Mouse (Mus musculus) heart, embryonic 16.5 days (tissue): ENCODE measurements around the gene Gm5129. TPM values are rescaled to one million over a fixed set of nuclear protein-coding genes. Genes with fewer than 3 reads are reported as not detected.

Experiments
- ATAC-seq: fragments of 200-750 bp; cut with Nextera tagmentation; replicated peaks from 2 replicates; pipeline ENCODE4 v1.8.0; 2017; ENCODE audit warnings: moderate number of reproducible peaks; ENCODE audit not compliant: insufficient read depth, low FRiP score; ENCODE audit errors: extremely low read depth
- H3K27ac ChIP-seq: fragments of 300-500 bp; sonication (generic); 2 replicates; pipeline ENCODE4 v1.5.1; 2014; ENCODE audit warnings: mild to moderate bottlenecking, low read length, control low read depth, moderate library complexity
- H3K27me3 ChIP-seq: fragments of 300-500 bp; sonication (generic); 2 replicates; pipeline ENCODE4 v1.6.1; 2014; ENCODE audit warnings: low read length, mixed read lengths; ENCODE audit not compliant: control insufficient read depth, insufficient read depth
- H3K36me3 ChIP-seq: fragments of 300-500 bp; sonication (generic); 2 replicates; pipeline ENCODE4 v1.6.1; 2014; ENCODE audit not compliant: control insufficient read depth, insufficient read depth
- H3K4me1 ChIP-seq: fragments of 300-500 bp; sonication (generic); 2 replicates; pipeline ENCODE4 v1.6.1; 2014; ENCODE audit warnings: low read length, mixed read lengths; ENCODE audit not compliant: control insufficient read depth, insufficient read depth
- H3K4me2 ChIP-seq: fragments of 300-500 bp; sonication (generic); 2 replicates; pipeline ENCODE4 v1.6.1; 2014; ENCODE audit warnings: low read depth, mild to moderate bottlenecking, control low read depth, low read length
- H3K4me3 ChIP-seq: fragments of 300-500 bp; sonication (generic); 2 replicates; pipeline ENCODE4 v1.5.1; 2014; ENCODE audit warnings: mild to moderate bottlenecking, control low read depth, low read length
- H3K9ac ChIP-seq: fragments of 300-500 bp; sonication (generic); 2 replicates; pipeline ENCODE4 v1.6.1; 2014; ENCODE audit warnings: low read length, control low read depth
- H3K9me3 ChIP-seq: fragments of 300-500 bp; sonication (generic); replicated peaks from 2 replicates; pipeline ENCODE4 v1.6.1; 2016; ENCODE audit warnings: low read length; ENCODE audit not compliant: control insufficient read depth
- WGBS: fragments of 180-500 bp; shearing (Covaris S2); extraction: QIAGEN DNeasy Blood & Tissue Kit; methylation state at CpG from one replicate; pipeline ENCODE4 v1.1.7; 2014; 5-methylcytosine and 5-hydroxymethylcytosine counted together
- polyA plus RNA-seq: library from polyadenylated mRNA; unstranded; fragments of >200 nt; fragmentation: Nextera tagmentation; extraction: Ambion mirVana; gene quantifications from 2 replicates; pipeline ENCODE4 v1.2.1, GENCODE M21; 2015

The Gm5129 gene
- polyA plus RNA-seq, 1 experiment from 2014 or later, result not detected

GRCm38 (mm10) chr5:29707241-29707640 is 28.5 kb downstream of the Gm5129 start:
- ATAC-seq, result no peak
- Histone ChIP-seq H3K27ac (no peak overlapping the region), H3K4me2 (no peak overlapping the region), H3K36me3 (no peaks in the 10 kb centered on the region), H3K27me3 (no peaks in the 10 kb centered on the region), H3K9me3 (no peaks in the 10 kb centered on the region), H3K4me1 (no peaks in the 10 kb centered on the region), H3K4me3 (no peak overlapping the region), H3K9ac (no peak overlapping the region)
- WGBS, result 77% methylated on average over 4 of the region's 4 CpGs

GRCm38 (mm10) chr5:29699520-29700202 is 36.1 kb downstream of the Gm5129 start:
- H3K36me3 ChIP-seq, result no peaks in the 10 kb centered on the region
- 73% methylated on average over 2 of the region's 2 CpGs for WGBS
- H3K27ac ChIP-seq, result no peak overlapping the region
- H3K27me3 ChIP-seq, result no peaks in the 10 kb centered on the region
- H3K9me3 ChIP-seq, result no peaks in the 10 kb centered on the region
- no peaks in the 10 kb centered on the region for H3K4me1 ChIP-seq
- H3K4me2 ChIP-seq, result no peak overlapping the region
- no peak overlapping the region for H3K4me3 ChIP-seq
- no peak overlapping the region for H3K9ac ChIP-seq
- no peak for ATAC-seq

GRCm38 (mm10) chr5:29698493-29698892 is 37.2 kb downstream of the Gm5129 start:
- WGBS, result 75% methylated on average over 4 of the region's 4 CpGs
- no peaks in the 10 kb centered on the region for H3K27me3 ChIP-seq
- no peak overlapping the region for H3K4me2 ChIP-seq
- H3K4me3 ChIP-seq, result no peak overlapping the region
- H3K36me3 ChIP-seq, result no peaks in the 10 kb centered on the region
- H3K9ac ChIP-seq, result no peak overlapping the region
- no peak overlapping the region for H3K27ac ChIP-seq
- no peak for ATAC-seq
- no peaks in the 10 kb centered on the region for H3K9me3 ChIP-seq
- H3K4me1 ChIP-seq, result no peaks in the 10 kb centered on the region

GRCm38 (mm10) chr5:29688352-29688751 is 47.4 kb downstream of the Gm5129 start:
- Histone ChIP-seq H3K9ac (no peak overlapping the region), H3K4me2 (no peak overlapping the region), H3K27ac (no peak overlapping the region), H3K4me1 (no peaks in the 10 kb centered on the region), H3K4me3 (no peak overlapping the region), H3K9me3 (no peaks in the 10 kb centered on the region), H3K27me3 (no peaks in the 10 kb centered on the region), H3K36me3 (no peaks in the 10 kb centered on the region)
- no peak for ATAC-seq
- WGBS, result 46% methylated on average over 7 of the region's 7 CpGs

GRCm38 (mm10) chr5:29687671-29688070 is 48.1 kb downstream of the Gm5129 start:
- ATAC-seq, result no peak; the same call in 1 of the 2 replicates
- H3K36me3 ChIP-seq, result no peaks in the 10 kb centered on the region
- 55% methylated on average over 3 of the region's 3 CpGs for WGBS

More at GRCm38 (mm10) chr5:29687671-29688070, 48.1 kb downstream of the Gm5129 start:
- no peak overlapping the region for H3K4me2 ChIP-seq
- no peaks in the 10 kb centered on the region for H3K27me3 ChIP-seq
- no peak overlapping the region for H3K4me3 ChIP-seq
- H3K4me1 ChIP-seq, result no peaks in the 10 kb centered on the region
- no peak overlapping the region for H3K27ac ChIP-seq
- no peaks in the 10 kb centered on the region for H3K9me3 ChIP-seq
- H3K9ac ChIP-seq, result no peak overlapping the region

Other genes starting within 250 kb of the Gm5129 start
- 9.8 and 17.7 TPM in 2 replicates for gene Ube3c, start 166.7 kb downstream of the Gm5129 start, polyA plus RNA-seq
- 92.3 and 96.2 TPM in 2 replicates for gene Dnajb6, start 248 bp downstream of the Gm5129 start, polyA plus RNA-seq